Mouse (Mus musculus) left cerebral cortex, postnatal 14 days (tissue): ENCODE measurements around the gene Glt6d1. TPM values are rescaled to one million over a fixed set of nuclear protein-coding genes. Genes with fewer than 3 reads are reported as not detected.

Experiments used
- DNase-seq, 2 experiments: peaks; one replicate each; pipeline ENCODE4 v3.0.0; 2021 to 2022; ENCODE audit warnings: low spot score in 2 of 2, mixed read lengths in 1 of 2
- intact Hi-C: fragments of 180-260 bp; cut with DNase I; formaldehyde crosslinking; loops from one replicate; pipeline ENCODE4 v1.15.1; 2025
- total RNA-seq, 2 experiments: library from RNA; stranded (reverse); gene quantifications; 2 replicates each; pipeline ENCODE4 v1.2.3; 2021

Gene Glt6d1
- total RNA-seq, 2 experiments from 2014 or later = not detected

DNA sequence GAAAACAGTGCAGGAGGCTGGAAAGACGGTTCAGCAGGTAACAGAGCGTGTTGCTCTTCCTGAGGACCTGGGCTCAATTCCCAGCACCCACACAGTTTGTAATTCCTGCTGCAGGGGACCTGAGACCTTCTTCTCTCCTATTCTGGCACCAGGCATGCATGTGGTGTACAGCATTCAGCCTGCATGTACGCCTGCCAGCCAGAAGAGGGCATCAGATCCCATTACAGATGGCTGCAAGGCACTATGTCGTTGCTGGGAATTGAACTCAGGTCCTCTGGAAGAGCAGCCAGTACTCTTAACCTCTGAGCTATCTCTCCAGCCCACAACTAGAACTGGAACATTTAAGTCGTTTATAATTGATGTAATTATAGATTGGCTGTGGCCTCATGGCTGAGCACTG, 2.3 kb downstream of the Glt6d1 start:
- no peak for DNase-seq
- intact Hi-C loops = no loop called here

DNA sequence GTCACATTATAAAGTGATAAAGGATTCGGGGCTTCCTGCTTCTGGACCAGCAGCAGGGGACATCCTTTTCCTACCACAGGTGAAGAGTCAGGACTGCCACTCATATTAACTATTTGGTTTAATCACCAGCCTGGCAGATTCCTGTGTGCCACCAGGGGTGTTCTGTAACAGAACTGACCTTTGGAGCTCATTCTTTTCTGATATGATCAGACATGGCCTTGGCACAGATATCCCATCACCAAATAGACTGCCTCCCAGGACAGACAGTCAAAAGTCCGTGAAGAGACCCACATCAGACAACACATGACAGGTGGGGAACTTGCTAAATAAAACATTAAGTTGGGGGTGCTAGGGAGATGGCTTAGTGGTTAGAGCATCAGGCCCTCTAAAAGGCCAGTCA, 3.9 kb downstream of the Glt6d1 start:
- intact Hi-C loops = no loop called here
- no peak for DNase-seq

DNA sequence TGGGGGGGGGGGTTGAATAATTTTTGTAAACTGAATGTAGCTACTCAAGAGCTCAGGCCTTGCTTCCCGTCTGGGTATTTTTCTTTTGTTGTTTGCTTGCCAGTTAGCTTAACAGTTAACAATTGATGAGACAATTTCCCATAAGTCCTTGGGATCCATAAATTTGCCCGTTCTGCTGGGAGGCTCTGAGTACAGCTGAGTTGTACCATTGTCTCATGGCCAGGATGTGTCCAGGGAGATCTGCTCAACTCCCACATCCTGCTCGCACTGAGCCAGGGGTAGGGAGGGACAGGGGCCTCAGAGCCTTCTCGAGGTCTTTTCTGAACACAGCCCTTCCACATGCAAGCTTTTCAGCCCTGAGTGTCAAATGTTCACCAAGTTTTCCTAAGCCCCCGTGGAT, 17.6 kb downstream of the Glt6d1 start:
- DNase-seq = no peak
- intact Hi-C loops = no loop called here

DNA sequence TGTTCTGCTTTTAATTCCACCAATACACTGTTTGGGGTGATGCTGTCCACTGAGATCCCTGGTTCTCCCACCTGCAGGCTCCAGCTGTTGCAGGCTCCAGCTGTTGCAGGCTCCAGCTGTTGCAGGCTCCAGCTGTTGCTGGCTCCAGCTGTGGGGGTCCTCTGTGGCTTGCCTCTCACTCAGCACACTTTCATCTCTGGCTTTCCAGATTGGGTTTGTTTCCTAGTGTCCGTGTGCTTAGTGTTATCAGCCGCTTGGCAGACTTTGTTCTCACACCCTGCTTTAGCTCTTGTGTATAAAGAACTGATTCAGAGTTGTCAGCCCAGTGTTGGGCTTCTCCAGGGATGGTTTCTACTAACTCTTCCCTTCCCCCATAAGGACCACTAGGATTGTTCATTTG, 18.0 kb downstream of the Glt6d1 start:
- intact Hi-C loops = no loop called here
- no peak for DNase-seq

DNA sequence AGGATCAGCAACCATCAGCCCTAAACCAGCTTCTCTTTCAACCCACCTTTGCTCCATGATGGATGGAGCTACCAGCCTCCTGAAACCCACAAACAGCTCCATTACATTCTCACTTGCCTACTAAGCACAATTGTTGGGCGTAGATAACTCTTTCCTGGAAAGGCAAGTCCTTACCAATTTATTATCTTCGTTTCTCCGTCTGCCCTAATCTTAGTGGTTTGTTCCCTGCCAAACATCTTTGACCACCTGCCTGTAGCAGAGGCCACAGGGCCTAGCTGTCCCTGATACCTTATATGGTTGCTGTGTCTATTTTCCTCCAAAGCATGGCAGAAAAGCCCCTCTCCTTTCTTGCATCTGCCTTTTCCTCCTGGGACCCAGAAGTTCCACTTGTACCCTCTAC, 26.6 kb downstream of the Glt6d1 start:
- intact Hi-C loops = no loop called here
- DNase-seq = no peak

DNA sequence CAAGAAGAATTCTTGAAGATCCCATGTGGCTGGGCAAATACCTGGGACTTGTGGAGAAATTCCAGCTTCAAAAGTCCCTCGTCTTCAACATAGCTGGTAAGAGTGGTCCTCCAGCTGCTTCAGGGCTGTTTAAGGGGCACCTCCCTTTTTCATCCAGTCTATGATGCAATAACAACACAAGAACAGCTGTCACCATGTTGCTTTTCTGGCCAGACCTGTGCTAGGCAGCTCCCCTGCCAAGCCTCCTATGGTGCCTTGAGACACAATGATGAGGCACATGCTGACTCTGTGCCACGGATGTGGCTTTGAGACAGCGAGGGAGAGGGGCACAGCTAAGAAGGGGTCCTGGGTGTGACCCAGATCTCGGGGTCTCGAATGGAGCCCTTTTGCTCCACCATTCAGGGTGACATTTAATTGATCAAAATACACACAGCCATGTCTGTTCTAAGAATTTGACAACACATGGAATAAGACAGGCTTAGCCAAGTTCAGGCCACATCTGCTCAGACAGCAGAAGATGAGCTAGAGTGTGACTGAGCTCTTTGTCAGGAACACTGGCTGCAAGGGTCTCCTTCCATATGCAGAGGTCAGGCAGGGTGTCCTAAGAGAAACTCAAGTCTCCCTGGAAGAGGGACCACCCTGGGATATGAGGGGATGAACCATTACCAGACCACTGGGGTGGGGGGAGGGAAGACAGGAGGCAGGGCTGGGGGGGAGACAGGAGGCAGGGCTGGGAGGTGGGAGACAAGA, 29.9 kb downstream of the Glt6d1 start:
- intact Hi-C loops = no loop called here

DNA sequence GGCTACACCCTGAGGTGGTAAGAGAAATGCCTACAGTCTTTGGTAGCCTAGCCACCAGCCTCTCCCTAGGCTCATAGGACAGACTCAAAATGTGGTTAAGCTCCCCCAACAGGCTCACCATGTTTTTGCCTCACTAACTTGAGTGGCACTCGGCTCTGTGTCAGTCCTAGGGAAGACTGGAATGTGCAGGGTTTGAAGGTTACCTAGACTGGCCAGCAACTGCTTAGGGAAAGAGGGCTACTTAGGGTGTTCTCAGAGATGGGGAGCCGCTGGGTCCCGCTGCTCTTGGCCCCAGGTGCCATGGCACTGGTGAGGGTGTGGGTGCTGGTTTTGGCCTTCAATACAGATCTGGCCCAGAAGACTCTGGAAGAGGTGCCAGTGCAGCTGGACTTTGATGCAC, 33.7 kb downstream of the Glt6d1 start, which contains the start of gene Gm13539:
TSS of gene Gm13539 (plus strand) at position 301 of the 400 bp plus-strand sequence.
- no peak for DNase-seq
- intact Hi-C loops = no loop called here

More for the DNA sequence above, 29.9 kb downstream of the Glt6d1 start:
- no peak for DNase-seq

DNA sequence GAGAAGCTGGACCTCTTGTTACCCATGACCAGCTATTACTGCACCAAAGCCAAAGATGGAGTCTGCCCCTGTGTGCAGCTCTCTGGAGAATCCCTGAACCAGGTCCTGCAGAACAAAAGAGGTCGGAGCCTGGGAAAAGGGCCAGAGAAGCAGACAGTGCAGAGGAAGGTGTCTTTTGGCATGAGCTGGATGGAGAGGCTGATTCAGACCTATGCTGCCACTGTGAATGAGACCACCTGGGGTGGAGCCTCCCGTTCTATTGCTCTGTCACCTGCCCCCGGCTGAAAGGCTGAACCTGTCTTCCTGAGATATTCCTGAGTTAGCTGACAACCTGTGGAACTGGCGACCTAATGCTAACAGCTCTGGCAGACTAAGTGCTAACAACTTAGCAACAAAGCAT, 34.7 kb downstream of the Glt6d1 start:
- DNase-seq = no peak
- intact Hi-C loops = no loop called here

DNA sequence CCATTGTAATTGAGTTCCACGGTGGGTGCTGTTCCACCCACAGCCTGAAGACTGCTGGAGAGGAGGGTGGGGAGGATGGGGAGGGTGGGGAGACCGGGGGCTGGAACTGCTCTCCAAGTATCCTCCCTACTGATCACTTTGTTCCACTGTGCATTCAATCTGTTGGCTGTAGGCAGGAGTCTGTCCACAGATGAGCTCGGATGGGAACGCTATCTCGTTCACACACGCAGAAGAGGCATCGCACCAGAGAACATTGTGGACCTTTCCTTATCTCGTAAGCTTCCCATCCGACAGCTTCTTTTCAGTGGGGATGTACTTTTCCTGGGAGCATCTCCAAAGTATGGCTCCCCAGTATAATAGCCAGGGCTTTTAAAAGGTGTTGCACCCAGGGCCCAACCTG, 36.6 kb downstream of the Glt6d1 start:
- intact Hi-C loops = no loop called here
- DNase-seq = no peak

DNA sequence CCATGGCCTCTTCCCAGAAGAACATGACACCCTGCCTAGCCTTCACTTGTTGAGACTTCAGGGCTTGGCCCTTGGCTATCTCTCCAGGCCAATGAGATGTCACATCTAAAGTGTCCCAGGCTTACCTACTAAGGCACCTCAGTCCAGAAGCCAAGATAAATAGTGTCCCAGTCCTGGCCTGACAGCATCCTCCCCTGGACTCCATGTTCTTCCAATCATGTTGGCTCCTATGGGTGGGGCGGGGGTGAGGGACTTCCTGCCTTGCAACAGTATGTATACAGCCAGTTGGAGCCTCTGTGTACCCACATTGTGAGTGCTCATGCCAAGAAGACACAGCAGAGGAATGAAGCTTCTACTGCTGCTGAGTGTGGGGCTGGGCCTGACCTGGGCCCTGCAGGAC, 38.9 kb downstream of the Glt6d1 start, which contains the start of gene Lcn11:
TSS of gene Lcn11 (plus strand) at position 301 of the 400 bp plus-strand sequence.
- intact Hi-C loops = no loop called here
- no peak for DNase-seq

DNA sequence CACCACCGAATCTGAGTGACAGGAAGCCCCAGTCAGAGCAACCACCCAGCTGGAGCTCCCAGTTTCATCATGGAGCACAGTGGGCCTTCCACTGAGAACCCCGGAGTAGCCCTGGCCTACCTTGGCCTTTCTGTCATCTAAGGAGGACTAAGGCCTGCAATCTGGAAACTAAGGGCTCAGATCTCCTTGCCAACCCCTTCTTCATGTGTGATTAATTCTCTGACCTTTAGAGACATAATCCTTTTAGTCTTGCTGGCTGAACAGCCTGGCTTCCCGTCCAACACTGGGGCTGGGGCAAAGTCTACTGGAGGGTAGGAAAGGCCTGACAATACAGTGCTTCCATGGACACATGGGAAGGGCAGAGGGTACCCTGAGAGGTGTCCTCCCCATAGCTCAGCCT, 39.7 kb downstream of the Glt6d1 start:
- intact Hi-C loops = no loop called here
- DNase-seq = no peak

DNA sequence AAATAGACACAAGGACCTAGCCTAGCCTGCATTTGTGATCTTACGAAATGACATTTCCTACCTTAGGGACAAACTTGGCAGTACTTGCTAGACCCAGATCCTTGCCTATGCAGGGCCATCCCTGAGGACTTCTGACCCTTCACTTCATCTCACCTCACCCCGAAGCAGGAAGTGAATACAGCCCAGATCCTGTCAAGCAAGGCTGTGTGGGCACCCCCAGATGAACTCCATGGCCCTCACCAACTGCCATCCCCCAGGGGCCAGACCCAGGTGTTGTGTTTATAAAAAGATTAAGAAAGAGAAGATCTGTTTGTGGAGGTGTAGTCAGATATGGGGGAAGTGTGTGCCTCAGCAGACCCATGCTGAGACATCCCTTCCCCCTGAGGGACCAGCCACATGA, 41.0 kb downstream of the Glt6d1 start:
- intact Hi-C loops = no loop called here
- DNase-seq = no peak

DNA sequence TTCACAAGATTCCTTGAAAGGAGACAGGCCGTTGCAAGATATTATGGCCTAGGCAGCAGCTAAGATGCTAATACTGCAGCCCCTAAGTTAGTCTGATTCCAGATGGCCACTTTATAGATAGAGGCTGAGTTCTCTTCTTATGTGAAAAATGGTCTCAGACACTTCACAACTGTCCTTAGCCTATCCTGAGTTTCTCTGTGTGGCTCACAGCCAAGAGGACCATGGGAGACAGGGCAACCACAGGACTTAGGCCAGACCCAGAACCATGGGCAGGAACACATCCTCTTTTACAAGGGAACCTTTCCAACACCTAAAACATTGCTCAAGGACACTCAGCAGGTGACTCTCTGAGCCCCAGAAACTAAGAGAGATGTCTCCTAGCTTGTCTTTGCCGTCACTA, 42.1 kb downstream of the Glt6d1 start:
- DNase-seq = no peak
- intact Hi-C loops = no loop called here

DNA sequence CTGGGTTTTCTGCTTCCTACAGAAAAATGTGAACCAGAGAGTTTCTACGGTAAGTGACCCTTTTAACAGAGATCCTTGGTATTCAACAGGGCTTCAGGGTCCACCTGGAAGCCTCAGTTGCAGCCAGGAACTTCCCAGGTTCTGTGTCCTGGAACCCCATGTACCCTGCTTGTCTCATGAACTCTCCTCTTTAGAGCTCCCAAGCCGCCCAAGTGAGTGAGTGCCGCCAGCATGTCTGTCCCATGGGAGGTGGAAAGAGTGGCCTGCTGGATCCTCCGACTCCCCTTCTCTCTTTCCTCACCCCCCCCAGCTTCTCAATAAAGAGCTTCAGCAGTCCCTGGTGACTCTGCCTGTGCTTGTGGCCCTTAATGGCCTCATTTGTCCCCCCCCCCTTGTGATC, 47.9 kb downstream of the Glt6d1 start:
- no peak for DNase-seq
- intact Hi-C loops = no loop called here

DNA sequence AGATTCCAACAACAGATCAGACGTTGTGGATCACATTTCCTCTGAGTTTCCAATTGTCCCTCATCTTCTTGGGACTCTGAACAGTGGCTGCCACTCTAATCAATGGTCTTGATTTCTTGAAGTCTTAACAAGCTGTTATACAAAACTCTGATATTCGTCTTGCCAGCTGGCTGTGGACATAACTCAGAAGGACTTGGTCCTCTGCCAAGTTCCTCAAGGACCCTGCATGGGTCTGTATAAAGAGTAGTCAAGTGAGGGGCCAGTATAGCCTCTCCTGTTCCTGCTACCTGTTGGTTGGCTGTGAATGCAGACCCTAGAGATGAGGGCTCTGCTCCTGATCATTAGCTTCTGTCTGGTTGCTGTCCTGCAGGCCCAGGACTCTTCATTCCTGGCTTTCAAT, 50.4 kb downstream of the Glt6d1 start, which contains the start of gene Lcn3:
TSS of gene Lcn3 (plus strand) at position 301 of the 400 bp plus-strand sequence.
- intact Hi-C loops = no loop called here
- no peak for DNase-seq

DNA sequence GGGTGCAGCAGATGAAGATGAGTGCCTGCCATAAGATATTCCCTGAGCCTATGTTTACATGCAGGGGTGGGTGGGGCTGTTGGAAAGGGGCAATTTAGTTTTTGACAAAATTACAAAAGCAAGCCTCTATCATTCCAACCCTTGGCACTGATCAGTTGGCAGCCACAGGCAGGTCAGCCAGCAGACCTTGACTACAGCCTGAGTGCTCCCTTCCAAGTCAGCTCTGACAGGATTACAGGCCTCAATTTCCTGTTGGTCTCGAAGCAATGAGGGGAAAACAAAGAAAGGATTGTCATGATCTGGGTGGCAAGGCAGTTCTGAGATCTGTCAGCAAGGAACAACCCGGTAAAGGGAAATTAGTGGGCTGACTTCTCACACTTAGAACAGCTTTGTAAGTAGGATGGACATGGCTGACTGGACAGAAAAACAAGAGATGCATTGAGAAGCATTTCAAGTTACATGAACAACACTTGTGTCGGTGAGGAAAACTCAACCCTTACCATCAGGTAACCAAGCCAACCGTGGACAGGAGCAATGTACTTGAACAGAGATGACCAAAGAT, 57.5 kb downstream of the Glt6d1 start:
- DNase-seq = no peak
- intact Hi-C loops = no loop called here

DNA sequence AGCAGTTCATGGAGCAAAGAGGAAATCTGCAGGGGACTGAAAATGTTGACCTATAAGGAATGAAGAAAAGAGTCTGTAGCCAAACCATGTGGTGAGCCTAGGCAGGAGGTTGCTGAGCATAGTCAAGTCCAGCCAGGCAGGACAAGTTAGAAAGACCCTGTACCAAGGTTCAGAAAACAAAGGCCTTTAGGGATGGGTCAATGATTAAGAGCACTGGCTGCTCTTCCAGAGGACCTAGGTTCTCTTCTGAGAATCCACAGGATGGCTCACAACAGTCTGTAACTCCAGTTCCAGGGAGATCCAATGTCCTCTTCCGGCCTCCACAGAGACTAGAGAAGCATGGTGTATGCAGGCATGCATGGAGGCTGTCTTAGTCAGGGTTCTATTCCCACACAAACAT, 61.4 kb downstream of the Glt6d1 start:
- DNase-seq = no peak
- intact Hi-C loops = no loop called here
